Mouse (Mus musculus): Measurements from ENCODE around the gene Olfr1418. TPM values are rescaled to one million over a fixed set of nuclear protein-coding genes. Genes with fewer than 3 reads are reported as not detected.

Olfr1418 gene
- polyA plus RNA-seq, 1 experiment, result not detected

- Histone ChIP-seq H3K36me3 (ENCODE audit: control insufficient read depth, insufficient read depth, low read length, poor library complexity, severe bottlenecking) (no peaks in the 10 kb centered on the region), H3K9ac (ENCODE audit: low read depth, poor library complexity, severe bottlenecking) (peak overlapping the region; percentile 95), H3K4me3 (ENCODE audit: low read depth, low read length) (peak overlapping the region; percentile 52), H3K9me3 (replicated peaks; ENCODE audit: control insufficient read depth, insufficient read depth, low read length, poor library complexity, severe bottlenecking) (no peaks in the 10 kb centered on the region), H3K27me3 (ENCODE audit: control insufficient read depth, insufficient read depth, low read length, poor library complexity, severe bottlenecking) (no peaks in the 10 kb centered on the region), H3K27ac (ENCODE audit: insufficient read depth, low read length) (peak overlapping the region; percentile 59), H3K4me1 (ENCODE audit: control insufficient read depth, insufficient read depth, low read length) (peaks cover 9% of the 10 kb centered on the region)
- TF ChIP-seq POLR2A (IDR thresholded peaks at IDR 0.05; ENCODE audit: insufficient read depth, low read length), result no peak
- peak; percentile 69 for TF ChIP-seq CTCF (IDR thresholded peaks at IDR 0.05; ENCODE audit: low read depth, low read length)
These were observed 41.1 kb downstream of the Olfr1418 start for GRCm38 (mm10) chr19:11819800-11820199.

DNA sequence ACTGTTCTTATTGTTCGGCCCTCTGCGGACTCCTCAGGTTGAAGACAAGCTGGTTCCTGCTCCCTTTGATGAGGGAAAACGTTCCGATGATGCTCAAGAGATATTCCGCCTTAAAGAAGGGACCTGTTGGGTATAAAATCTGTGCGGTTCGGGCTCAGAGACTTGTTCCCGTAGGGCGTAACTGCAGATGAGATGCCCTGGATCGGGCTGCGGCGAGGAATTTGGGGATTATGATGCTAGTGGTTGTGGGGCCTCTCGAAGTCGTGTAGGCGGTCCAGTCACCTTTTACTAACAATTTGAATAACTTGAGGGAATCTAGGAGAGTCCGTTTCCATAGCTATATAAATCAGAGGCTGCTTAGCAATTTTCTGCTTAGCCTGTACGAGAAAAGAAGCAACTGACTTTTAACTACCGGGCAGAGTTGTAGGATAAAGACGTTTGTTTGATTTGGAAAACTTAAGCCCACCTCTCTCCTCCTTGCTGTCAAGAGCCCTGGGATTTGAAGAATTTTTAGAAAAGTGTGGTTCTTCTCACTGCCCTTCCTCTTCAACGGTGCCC, 41.6 kb downstream of the Olfr1418 start, which contains the start of gene Stx3:
Gene Stx3 (minus strand): TSS at position 261 of the 558 bp plus-strand sequence.
- TF ChIP-seq CTCF (IDR thresholded peaks at IDR 0.05; ENCODE audit: low read depth, low read length), result no peak
- no peak for TF ChIP-seq EP300 (IDR thresholded peaks at IDR 0.05; ENCODE audit: insufficient read depth, low read depth, low read length)
- TF ChIP-seq POLR2A (IDR thresholded peaks at IDR 0.05; ENCODE audit: insufficient read depth, low read length), result no peak
- H3K36me3 ChIP-seq (ENCODE audit: control insufficient read depth, insufficient read depth, low read length, poor library complexity, severe bottlenecking), result no peaks in the 10 kb centered on the region
- peak within 1 kb of the TSS; percentile 59 for H3K27ac ChIP-seq (ENCODE audit: insufficient read depth, low read length)
- no peaks in the 10 kb centered on the region for H3K27me3 ChIP-seq (ENCODE audit: control insufficient read depth, insufficient read depth, low read length, poor library complexity, severe bottlenecking)
- peaks cover 9% of the 10 kb centered on the region for H3K4me1 ChIP-seq (ENCODE audit: control insufficient read depth, insufficient read depth, low read length)
- peak within 1 kb of the TSS; percentile 95 for H3K9ac ChIP-seq (ENCODE audit: low read depth, poor library complexity, severe bottlenecking)
- H3K9me3 ChIP-seq (replicated peaks; ENCODE audit: control insufficient read depth, insufficient read depth, low read length, poor library complexity, severe bottlenecking), result no peaks in the 10 kb centered on the region
- peak within 1 kb of the TSS; percentile 97 for H3K4me3 ChIP-seq (ENCODE audit: low read depth, low read length)

- TF ChIP-seq POLR2A (IDR thresholded peaks at IDR 0.05; ENCODE audit: insufficient read depth, low read length) (no peak), EP300 (IDR thresholded peaks at IDR 0.05; ENCODE audit: insufficient read depth, low read depth, low read length) (0 out of 2 replicates have a peak, but pooled peaks have one; percentile 13)
- no peaks in the 10 kb centered on the region for H3K9me3 ChIP-seq (replicated peaks; ENCODE audit: control insufficient read depth, insufficient read depth, low read length, poor library complexity, severe bottlenecking)
- peak overlapping the region; percentile 95 for H3K9ac ChIP-seq (ENCODE audit: low read depth, poor library complexity, severe bottlenecking)
- no peaks in the 10 kb centered on the region for H3K36me3 ChIP-seq (ENCODE audit: control insufficient read depth, insufficient read depth, low read length, poor library complexity, severe bottlenecking)
- H3K27ac ChIP-seq (ENCODE audit: insufficient read depth, low read length), result 0 out of 2 replicates have a peak overlapping the region, but pooled peaks have one; percentile 42
- peaks cover 12% of the 10 kb centered on the region for H3K4me1 ChIP-seq (ENCODE audit: control insufficient read depth, insufficient read depth, low read length)
- H3K27me3 ChIP-seq (ENCODE audit: control insufficient read depth, insufficient read depth, low read length, poor library complexity, severe bottlenecking), result no peaks in the 10 kb centered on the region
- peak overlapping the region; percentile 97 for H3K4me3 ChIP-seq (ENCODE audit: low read depth, low read length)
These were observed 42.4 kb downstream of the Olfr1418 start for GRCm38 (mm10) chr19:11818199-11819142.

DNA sequence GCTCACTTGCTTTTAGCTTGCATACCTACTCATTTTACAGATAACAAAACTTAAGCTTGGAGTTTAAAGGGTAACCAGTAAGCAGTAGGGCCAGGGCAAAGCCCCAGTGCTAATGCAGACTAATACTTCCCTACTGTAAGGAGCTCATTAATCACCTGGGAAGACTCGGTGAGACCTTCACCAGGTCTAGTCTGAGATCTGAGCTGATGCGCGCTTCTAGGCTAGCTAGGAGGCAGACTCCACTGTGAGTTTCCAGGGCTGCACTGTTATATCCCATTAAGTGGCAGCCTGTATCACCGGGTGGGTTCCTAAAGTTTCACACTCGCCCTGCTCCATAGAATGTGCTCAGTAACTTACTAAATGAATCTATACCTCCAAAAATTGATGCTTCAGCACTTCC, 43.3 kb downstream of the Olfr1418 start:
- TF ChIP-seq EP300 (IDR thresholded peaks at IDR 0.05; ENCODE audit: insufficient read depth, low read depth, low read length) (no peak), CTCF (IDR thresholded peaks at IDR 0.05; ENCODE audit: low read depth, low read length) (no peak), POLR2A (IDR thresholded peaks at IDR 0.05; ENCODE audit: insufficient read depth, low read length) (no peak)
- no peaks in the 10 kb centered on the region for H3K27me3 ChIP-seq (ENCODE audit: control insufficient read depth, insufficient read depth, low read length, poor library complexity, severe bottlenecking)
- H3K36me3 ChIP-seq (ENCODE audit: control insufficient read depth, insufficient read depth, low read length, poor library complexity, severe bottlenecking), result no peaks in the 10 kb centered on the region
- peak overlapping the region; percentile 95 for H3K9ac ChIP-seq (ENCODE audit: low read depth, poor library complexity, severe bottlenecking)
- no peak overlapping the region for H3K27ac ChIP-seq (ENCODE audit: insufficient read depth, low read length)
- H3K4me1 ChIP-seq (ENCODE audit: control insufficient read depth, insufficient read depth, low read length), result peaks cover 9% of the 10 kb centered on the region
- H3K4me3 ChIP-seq (ENCODE audit: low read depth, low read length), result peak overlapping the region; percentile 83
- no peaks in the 10 kb centered on the region for H3K9me3 ChIP-seq (replicated peaks; ENCODE audit: control insufficient read depth, insufficient read depth, low read length, poor library complexity, severe bottlenecking)

DNA sequence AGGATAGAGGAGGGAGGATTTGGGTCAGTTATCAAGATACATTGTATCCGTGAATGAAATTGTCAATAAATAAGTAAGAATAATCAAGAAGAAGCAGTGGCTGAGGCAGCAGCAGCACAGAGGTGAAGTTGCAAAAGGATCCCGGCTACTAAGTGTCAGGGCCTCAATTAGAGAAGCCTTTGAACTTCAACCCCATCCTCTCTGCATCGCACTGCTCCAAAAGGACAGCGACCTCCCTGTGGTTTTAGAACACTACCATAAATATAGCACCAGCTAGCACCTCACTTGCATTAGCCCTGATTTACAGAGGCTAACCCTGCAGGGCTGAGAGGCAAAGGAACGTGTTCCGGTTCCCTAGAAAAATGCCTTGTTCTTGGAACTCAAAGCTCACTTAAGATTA, 44.2 kb downstream of the Olfr1418 start:
- Histone ChIP-seq H3K27me3 (ENCODE audit: control insufficient read depth, insufficient read depth, low read length, poor library complexity, severe bottlenecking) (no peaks in the 10 kb centered on the region), H3K36me3 (ENCODE audit: control insufficient read depth, insufficient read depth, low read length, poor library complexity, severe bottlenecking) (no peaks in the 10 kb centered on the region), H3K4me1 (ENCODE audit: control insufficient read depth, insufficient read depth, low read length) (peaks cover 7% of the 10 kb centered on the region), H3K9me3 (replicated peaks; ENCODE audit: control insufficient read depth, insufficient read depth, low read length, poor library complexity, severe bottlenecking) (no peaks in the 10 kb centered on the region), H3K9ac (ENCODE audit: low read depth, poor library complexity, severe bottlenecking) (no peak overlapping the region), H3K27ac (ENCODE audit: insufficient read depth, low read length) (no peak overlapping the region), H3K4me3 (ENCODE audit: low read depth, low read length) (no peak overlapping the region)
- TF ChIP-seq CTCF (IDR thresholded peaks at IDR 0.05; ENCODE audit: low read depth, low read length) (no peak), EP300 (IDR thresholded peaks at IDR 0.05; ENCODE audit: insufficient read depth, low read depth, low read length) (no peak), POLR2A (IDR thresholded peaks at IDR 0.05; ENCODE audit: insufficient read depth, low read length) (no peak)
